Mouse (Mus musculus): ENCODE results near the gene Lipm.

Gene Lipm

DNA sequence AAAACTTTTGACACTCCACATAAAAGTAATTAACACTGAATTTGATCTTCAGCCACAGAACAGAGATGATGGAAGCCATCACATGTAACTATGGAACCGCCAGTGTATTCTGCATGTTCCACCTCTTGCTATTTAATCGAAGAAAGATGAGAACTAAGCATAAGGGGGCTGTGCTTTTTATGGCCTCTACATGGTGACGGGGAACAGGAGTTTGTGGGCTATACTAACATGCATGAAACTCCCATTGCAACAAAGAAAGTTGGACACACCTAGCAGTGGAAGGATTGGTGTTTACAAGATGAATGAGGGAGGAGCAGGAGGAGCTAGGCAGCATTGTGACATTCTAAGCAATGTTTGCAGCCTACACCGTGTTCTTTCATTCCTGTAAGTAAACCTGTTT lies at the start of gene Lipm:
Lipm (plus strand) TSS at position 301 of the 400 bp plus-strand sequence.
- 89% methylated on average over 4 of the region's 4 CpGs for WGBS

DNA sequence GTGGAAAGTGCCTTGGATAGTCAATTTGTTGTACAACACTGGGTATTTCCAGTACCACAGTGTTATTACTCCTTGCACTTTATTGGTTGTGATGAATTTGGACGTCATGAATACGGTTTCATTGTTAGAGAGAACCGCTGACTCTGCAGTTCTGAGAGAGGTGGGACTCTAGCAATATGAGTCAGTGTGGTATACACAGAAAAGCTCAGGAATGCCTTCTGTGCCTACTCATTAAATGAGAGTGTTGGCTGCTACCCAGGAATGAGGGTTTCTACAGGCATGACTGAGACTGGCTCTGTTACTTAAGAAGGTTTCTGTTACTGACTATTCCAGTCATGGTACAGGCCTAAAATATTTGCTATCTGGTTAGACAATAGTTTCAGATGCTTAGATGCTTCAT lies 49.2 kb upstream of the Lipm start:
- WGBS, result 44% methylated on average over 3 of the region's 3 CpGs

DNA sequence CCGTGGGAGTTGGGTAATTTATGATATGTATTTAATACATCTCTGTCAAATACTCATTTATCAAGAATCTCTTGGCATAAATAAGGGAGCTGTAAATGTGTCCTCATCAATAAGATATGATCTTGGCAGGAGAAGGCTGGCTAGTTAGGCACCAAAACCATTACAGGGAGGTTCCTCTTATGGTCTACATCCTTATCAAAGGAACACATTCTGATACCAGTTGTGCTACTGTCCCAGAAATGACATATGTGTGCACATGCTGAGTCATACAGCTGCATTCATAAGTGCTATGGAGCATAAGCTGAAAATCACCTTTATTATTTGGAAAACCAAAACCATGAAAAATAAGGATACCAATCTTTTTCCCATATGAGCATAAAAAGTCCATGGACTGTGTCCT lies 37.2 kb upstream of the Lipm start:
- 58% methylated on average over 1 of the region's 1 CpGs for WGBS

DNA sequence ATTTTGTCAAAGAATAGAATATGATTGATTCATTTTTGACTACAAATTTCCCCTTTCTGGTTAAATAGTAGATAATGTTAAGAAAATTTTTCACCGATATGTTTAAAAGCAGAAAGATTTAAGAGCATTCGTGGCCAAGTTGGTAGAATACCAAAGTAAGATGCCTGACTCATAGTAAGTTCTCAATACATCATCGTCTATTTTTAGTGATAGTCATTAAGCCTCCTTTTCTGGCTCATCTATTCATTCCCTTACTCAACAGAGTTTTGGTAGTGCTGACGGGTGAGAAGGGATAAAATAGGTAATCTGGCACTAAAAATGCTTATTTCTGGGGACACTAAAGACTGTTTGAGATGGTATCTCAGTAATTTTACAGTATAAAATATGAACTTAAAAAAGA lies 36.7 kb upstream of the Lipm start:
- WGBS, result 38% methylated on average over 4 of the region's 4 CpGs

DNA sequence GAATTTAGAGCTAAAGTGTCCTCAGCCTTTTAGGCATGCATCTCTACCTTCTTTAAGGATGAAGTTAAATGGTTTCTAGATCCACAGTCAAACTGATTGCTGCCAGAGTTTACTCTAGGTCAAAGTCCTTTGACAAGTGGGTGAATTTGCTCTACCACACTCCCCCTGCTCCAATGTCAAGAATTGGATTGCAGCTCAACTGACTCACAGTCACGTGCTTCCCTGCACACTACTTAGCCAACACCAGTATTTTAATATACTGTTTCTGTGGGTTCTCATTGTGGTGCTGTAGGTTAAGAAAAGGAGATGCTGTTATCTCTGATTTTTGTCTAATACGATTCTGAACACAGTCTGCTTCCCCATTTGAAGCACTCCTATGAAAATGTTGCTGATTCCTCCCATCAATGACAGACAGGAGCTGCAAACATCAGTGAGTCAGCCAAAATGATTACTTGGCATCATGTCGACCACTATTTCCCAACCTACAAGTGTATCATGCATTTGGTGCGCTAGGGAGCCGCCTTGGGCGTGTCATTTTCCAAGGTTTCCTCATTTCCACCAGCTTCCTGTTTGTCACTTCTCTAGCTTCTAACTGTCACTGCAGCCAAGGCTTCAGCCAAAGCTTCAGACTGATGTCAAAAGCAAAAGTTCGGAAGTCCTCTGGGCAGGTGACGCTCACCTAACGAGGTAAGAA lies 33.8 kb upstream of the Lipm start, which contains the start of gene Lipn:
Lipn (plus strand) TSS at position 580 of the 694 bp plus-strand sequence.
- WGBS, result 87% methylated on average over 9 of the region's 9 CpGs

DNA sequence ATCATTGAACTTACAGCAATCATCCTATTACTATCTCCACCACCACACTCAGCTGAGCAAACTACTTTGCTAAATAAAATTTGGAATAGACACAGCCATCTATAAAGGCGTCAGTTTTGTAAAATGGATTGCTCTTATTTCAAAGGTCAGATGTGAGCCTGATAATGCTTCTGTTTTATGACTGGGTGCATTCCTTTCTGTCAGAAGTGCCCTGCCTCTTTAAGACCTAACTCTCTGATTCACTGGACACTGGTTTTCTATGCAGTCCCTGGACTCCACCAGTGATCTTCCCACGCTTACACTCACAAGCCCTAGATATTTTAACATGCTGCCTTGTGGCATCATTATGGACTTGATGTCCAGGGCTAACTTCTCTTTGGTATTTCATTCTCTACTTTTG lies 22.6 kb upstream of the Lipm start:
- whole genome bisulfite sequencing, result 86% methylated on average over 2 of the region's 2 CpGs

DNA sequence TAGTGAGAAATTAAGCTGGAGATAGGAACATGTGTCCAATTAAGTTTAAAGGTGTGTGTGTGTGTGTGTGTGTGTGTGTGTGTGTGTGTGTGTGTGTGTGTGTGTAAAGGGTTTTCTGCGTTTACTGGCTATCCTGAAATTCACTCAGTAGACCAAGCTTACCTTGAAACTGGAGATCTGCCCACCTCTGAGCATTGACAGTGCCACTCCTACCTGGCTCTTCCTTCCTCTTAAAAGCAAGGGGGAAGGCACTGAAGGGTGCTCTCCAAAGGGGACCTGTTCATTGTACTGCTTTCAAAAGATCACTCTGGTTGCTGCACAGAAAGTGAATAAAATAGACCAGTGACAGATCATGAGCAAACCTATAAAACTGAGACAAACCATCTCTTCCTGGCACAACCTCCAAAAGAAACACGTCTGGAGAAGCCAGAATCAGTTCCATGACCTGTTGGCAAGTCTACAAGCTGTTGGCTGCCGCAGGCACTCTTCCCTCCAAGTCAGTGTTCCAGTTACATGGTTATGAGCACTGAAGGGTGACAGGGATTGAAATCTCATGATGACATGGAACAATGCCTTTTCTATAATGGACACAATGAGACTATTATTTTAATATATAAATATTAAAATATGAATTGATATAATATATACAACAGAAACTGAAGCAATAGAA lies 11.6 kb upstream of the Lipm start:
- 62% methylated on average over 3 of the region's 3 CpGs for WGBS

DNA sequence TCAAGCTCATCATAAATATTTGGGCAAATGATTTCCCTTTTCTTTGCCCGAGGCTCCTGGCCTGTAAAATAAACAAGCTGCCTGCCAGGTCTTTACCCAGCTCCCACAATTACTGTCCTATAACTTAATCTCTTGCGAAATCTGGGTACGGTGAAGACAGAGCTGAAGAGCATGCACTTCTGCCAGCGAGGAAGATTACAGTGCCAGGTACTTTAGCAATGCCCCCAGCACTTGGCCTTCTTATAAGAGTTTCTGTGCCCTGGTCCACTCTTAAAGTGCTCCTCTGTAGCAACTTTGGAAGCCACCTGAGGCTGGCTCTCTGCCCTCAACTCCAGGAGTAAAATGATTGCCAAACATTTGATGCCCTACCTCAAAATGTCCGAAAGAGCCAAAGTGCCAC lies 5.4 kb upstream of the Lipm start:
- 81% methylated on average over 5 of the region's 5 CpGs for WGBS

DNA sequence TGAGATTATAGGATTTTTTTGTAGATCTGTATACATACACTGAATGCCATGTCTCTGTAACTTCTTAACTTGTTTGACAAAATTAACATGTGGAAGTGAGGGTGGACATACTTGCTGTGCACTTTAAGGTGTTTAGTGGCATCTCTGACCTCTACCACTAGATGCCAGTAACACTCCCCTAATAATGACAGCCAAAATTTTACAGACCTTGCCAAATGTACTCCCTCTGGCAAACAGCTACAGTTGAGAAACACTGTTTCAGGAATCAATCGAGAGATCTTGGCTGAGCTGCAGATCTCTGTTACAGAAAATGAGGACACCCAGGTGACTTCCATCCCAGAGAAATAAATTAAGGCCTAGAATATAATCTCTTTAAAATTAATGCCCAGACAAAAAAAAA lies 4.5 kb upstream of the Lipm start:
- 53% methylated on average over 1 of the region's 1 CpGs for WGBS

DNA sequence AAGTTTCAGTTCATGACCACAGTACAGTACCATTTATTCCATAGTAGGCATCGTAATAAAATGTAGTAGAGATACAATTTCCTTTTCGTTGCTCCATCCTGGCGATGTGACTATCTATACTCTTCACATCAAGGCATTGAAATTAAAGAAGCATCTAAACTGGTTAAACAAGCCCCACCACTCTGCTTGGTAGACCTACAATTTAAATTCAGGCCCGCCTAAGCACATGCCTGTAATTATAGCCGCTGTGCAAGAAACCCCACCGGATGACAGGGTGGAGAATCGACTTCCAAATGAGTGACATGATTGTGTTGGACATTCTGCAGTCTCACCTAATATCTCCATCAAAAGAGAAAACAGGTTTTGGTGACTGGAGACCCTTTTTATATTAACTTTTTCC lies 1.2 kb downstream of the Lipm start:
- WGBS, result 90% methylated on average over 7 of the region's 7 CpGs

DNA sequence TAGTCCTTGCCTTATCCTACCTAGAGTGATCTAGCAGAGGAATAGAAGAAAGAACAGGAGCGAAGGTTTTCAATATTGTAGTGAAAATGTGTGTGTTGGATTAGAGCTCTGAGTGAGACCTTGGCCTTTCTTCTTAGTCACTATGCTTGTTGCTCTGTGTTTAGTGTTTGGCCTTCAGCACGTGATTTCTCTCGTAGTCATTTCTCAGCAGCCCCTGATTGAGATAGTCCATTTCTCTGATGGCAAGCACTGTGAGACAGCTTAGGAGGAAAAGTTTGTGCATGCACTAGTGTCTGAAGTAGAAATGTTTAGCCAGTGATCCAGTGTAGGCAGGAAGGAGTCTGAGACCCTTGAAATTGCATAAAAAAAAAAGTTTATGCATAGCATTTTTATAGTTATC lies 4.1 kb downstream of the Lipm start:
- WGBS, result 92% methylated on average over 3 of the region's 3 CpGs

DNA sequence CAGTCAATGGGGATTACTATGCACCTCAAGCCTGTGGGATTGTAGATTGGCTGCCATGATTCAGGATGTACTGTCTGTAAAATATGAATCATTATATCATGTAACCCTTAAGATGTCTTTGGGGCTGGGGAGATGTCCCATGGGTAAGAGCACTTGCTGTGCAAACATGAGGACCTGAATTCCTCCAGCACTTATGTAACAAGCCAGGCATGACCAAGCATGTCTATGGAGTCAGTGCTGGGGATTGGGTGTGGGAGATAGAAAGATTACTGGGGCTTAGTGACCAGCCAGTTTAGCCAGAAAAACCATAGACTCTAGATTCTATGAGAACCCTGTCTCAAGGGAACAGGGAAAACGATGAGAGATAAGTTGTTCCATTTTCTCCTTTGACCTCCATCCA lies 18.4 kb downstream of the Lipm start:
- 86% methylated on average over 1 of the region's 1 CpGs for WGBS

DNA sequence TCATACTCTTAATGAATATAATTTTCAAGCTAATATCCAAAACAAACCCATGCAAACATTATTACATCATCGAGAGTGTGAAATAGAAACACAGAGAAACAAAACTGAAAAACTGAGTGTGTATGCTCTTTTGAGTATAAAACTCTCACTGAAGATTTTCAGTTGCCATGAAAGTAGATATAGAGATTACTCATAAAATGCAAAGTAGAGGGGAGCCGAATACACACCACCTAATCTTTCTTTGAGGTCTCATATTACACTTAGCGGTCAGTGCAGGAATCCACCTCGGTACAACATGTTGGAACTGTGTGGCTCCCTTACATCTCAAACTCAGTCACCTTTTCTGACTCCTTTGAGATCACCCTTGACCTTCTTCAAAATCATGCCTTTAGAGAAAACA lies 18.9 kb downstream of the Lipm start:
- WGBS, result 91% methylated on average over 4 of the region's 4 CpGs

DNA sequence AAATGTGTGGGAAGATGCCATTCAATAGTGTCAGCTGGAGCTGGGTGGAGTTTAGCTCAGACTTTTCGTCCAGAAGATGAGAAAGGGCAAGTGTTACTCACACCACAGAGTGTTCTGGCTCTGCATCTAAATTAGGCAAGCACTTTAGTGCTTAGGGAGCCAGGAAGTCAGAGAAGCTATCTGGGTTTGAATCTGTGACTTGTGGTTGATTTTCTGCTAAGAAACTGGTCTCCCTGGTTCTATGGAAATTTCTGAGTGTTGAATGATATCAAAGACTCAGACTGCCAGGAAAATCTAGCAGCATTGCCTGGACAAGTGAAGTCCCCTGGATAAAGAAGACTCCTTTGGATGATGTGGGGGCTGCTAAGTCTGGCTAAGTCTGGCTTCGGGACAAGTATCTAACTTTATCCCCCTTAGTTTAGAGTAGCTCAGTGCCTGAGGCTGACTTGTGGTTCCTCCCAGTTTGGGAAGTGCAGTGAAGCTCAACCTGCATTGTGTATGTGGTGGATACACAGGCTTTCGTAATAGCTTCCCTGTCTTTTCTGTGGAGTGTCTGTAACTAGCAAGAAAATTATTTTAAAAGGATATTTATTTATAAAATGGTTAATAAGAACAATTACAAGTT lies 19.5 kb downstream of the Lipm start:
- WGBS, result 67% methylated on average over 3 of the region's 3 CpGs

DNA sequence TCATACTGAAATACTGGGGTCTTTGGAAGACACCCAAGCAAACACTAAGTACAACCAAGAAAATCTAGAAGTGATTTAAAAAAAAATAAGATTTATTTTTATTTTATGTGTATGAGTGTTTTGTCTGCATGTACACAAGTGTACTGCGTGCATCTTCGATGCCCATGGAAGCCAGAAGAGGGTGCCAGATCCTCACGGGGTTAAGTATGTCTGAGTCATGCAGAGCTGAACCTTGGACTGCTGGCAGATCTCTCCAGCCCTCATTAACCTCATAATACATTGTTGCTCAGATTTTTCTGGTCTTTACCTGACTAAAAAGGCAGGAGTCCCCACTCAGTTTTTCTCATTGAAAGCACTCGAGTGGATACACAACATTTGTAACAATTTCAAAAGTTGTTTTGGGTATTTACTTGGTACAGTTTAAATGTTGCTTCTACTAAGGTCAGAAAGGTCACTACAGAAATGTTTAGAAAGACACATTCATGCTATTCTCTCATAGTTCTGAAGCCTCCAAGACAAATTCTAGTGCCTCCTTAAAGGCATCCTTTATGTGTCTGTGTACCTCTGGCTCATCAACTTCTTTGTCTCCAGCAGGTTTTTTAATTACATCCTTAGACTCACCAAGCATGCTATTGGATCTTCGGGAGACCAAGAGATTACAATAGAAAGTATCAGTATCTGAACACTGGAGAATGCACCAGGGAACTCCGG lies 38.1 kb downstream of the Lipm start:
- 86% methylated on average over 6 of the region's 6 CpGs for WGBS

DNA sequence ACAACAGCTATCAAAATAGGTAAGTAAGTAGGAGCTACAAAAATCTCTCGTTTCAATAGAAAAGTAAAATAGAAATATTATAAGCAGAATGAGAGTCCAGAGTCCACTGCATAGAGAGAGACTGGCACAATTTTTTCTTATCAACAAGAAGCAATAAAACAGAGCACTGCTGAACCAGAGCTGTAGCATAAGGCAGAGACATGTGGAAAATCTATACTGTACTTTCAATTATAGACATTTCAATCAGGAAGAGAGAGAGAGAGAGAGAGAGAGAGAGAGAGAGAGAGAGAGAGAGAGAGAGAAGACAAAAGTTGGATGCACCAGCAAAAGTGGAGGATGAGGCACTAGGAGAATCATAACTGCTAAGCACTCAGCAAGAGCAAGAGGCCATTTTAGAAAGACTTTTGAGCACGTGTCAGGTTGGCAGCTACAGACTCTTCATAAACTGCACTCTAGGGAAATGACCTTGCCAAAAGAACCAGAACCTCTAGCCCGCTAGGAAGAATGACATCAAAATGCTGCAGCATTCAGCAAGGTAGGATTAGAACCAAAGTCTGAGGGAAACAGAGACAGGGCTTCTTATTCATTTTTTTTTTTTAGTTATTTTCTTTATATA lies 38.8 kb downstream of the Lipm start:
- 88% methylated on average over 3 of the region's 3 CpGs for WGBS

DNA sequence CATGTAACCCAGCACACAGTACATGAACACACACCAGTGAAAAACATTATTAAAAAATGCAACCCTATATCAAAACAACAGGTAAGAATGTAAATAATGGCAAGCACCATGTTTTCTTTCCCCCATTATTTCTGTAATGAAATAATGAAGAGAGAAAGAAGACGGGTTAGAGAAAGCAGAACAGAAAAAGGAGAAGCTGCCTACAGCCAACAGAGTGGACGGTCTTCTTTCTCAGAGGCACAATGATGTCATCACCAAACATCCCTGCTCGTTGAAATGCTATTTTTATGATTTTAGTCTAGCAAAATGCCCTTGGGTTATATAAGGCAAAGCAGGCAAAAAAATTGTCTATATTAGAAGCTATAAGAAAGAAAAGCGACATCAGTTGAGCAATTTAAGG lies 47.7 kb downstream of the Lipm start:
- 68% methylated on average over 4 of the region's 4 CpGs for WGBS

DNA sequence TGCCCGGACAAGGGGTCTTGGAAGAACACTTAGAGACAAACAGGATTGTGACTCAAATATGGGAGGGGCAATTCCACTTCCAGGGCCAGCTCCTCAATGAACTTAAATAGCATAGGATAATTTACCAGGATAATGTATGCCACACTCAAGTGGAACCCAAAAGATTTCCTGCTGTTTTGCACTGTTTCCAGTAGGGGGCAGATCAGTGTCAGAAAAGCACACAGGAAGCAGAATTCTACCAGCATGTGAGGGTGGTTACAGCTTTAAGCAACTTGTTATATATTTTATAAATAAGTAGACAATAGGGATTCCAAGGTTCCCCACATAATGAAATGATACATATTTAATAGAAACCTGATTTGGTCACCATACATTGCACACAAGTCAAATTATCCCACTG lies 51.2 kb downstream of the Lipm start:
- 79% methylated on average over 1 of the region's 1 CpGs for WGBS

DNA sequence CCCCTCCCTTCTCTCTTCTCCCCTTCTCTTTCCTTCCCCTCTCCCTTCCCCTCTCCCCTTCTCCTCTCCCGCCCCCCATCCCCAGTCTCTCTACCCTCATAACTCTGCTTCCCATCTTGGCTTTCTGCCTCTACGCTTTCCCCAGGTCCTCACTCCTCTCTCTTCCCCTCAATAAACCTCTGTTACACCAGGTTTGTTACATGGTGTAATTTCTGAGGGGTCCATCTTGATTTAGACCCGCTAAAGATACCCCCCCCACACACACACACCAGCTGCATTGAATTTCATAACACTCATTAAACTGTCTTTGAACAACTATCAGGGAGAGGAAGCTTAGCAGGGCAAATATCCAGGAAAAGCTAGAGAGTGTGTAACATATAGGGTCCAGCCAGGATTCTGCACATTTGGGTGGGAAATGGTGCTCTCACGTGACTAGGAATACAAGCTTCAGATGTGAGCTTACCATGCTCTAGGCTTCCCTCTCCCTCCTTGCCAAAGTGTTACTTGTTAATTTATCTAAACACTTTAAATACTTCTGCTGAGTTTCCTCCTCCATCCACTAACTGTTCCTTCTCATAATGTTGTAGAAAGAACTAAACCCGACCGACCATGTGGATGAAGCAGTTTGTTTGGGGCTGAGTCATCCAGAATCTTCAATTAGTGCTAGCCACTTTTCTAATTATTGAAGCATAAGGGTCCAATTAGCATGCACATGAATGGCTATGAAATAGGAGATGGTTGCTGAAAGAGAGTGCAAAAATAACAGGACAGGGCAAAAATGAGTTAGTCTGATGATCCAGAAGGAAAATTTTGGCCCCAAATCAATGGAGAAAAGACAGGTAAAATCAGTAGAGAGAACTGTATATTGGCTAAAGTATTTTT lies 52.8 kb downstream of the Lipm start:
- 46% methylated on average over 6 of the region's 6 CpGs for WGBS

DNA sequence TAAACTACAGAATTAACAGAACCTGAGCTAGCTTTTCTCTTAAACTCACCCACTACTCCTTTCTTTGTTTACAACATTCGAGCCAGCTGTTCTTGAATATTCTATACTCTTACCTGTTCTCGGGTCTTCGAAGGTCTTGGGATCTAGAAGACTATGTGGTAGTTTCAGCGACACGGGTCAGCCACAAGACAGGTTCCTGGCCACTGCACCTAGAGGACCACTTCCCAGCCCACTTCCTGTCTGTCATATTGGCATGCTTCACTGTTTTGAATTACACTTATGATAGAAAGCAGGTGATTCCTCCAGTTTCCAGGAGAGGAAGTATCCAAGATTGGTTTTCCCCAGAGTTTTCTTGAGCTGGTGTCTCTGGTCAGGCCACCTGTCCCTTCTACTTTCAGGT lies 62.0 kb downstream of the Lipm start:
- 89% methylated on average over 5 of the region's 5 CpGs for WGBS

DNA sequence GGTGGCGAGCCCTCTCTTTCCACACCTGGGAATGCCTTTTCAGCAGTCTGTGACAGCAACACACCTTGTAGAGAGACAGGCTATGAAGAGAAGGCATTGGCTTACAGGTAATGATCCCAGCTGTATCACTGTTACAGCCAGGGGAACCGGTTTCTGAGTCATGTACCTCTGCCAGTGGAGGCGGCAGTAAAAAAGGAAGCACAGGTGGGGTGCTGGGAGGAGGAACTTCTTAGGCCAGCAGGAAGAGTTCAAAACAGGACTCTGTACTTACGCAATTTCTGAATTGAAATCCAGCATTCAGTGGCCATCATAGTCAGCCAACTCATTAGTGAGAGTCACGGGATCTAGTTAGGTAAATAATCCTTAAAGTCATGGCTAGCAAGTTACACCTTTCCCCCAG lies 65.2 kb downstream of the Lipm start, which contains the start of gene Ankrd22:
Ankrd22 (minus strand) TSS at position 163 of the 400 bp plus-strand sequence.
- WGBS, result 80% methylated on average over 5 of the region's 5 CpGs

Data from cerebral cortex, adult 2 months (tissue).